Mouse (Mus musculus): ENCODE measurements around the gene Gbx2. TPM values are rescaled to one million over a fixed set of nuclear protein-coding genes. Genes with fewer than 3 reads are reported as not detected.
A peak's percentile ranks its signal among the peaks of the same experiment; 100 is the strongest.

The Gbx2 gene
- polyA plus RNA-seq, 1 experiment: not detected

GRCm38 (mm10) chr1:89930551-89930950, 428 bp downstream of the Gbx2 start:
- Histone ChIP-seq H3K4me1 (ENCODE audit: control insufficient read depth, insufficient read depth, low read length) (peaks cover 13% of the 10 kb centered on the region), H3K27ac (ENCODE audit: insufficient read depth, low read depth, low read length) (no peak overlapping the region), H3K4me3 (ENCODE audit: insufficient read depth, low read depth, low read length) (peak overlapping the region; percentile 0; the same call in 1 of the 2 replicates)
- under 1% methylated on average over 45 of the region's 45 CpGs for whole genome bisulfite sequencing
- no peak for TF ChIP-seq POLR2A (IDR thresholded peaks at IDR 0.05; ENCODE audit: insufficient read depth, low read depth, low read length)
- no peak for TF ChIP-seq CTCF (IDR thresholded peaks at IDR 0.05; ENCODE audit: insufficient read depth, low read depth, low read length)

DNA sequence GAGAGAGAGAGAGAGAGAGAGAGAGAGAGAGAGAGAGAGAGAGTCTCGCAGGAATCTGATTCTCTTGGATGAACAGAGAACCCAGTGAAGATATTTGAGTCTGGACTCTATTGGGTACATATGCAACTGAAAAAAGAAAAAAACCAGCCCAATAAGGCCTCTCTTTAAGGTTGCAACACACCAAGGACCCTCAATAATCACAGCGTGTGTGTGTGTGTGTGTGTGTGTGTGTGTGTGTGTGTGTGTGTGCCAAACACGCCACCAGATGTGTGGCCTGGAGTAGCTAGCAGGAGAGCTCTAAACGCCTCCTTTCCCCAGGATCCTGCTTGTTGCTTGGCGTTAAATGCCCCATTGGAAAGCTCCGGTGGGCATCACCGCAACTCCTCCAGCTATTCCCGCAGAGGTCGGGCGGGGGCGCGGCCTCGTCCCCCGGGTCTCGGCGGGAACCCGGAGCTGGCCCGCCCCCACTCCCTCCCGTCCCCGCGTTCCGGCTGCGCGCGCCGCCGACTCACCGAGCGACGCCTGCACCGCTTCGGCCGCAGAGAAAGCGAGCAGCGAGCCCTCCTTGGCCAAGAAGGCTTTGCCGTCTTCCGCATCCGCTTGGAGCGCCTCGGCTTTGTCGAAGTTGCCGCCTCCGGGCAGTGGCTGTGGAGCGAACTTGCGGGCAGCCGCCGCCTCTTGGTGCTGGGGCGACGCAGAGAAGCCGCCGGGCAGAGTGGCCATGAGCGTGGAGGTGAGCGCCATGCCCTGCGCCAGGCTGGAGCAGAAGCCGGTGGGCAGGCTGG, 1.1 kb downstream of the Gbx2 start:
- Histone ChIP-seq H3K4me1 (ENCODE audit: control insufficient read depth, insufficient read depth, low read length) (peaks cover 13% of the 10 kb centered on the region), H3K27ac (ENCODE audit: insufficient read depth, low read depth, low read length) (no peak overlapping the region), H3K4me3 (ENCODE audit: insufficient read depth, low read depth, low read length) (no peak overlapping the region)
- TF ChIP-seq CTCF (IDR thresholded peaks at IDR 0.05; ENCODE audit: insufficient read depth, low read depth, low read length): no peak
- no peak for TF ChIP-seq POLR2A (IDR thresholded peaks at IDR 0.05; ENCODE audit: insufficient read depth, low read depth, low read length)
- under 1% methylated on average over 55 of the region's 55 CpGs for WGBS

GRCm38 (mm10) chr1:89929181-89929580, 1.8 kb downstream of the Gbx2 start:
- 8% methylated on average over 6 of the region's 6 CpGs for WGBS
- Histone ChIP-seq H3K27ac (ENCODE audit: insufficient read depth, low read depth, low read length) (no peak overlapping the region), H3K4me1 (ENCODE audit: control insufficient read depth, insufficient read depth, low read length) (peaks cover 13% of the 10 kb centered on the region), H3K4me3 (ENCODE audit: insufficient read depth, low read depth, low read length) (no peak overlapping the region)
- TF ChIP-seq CTCF (IDR thresholded peaks at IDR 0.05; ENCODE audit: insufficient read depth, low read depth, low read length) (no peak), POLR2A (IDR thresholded peaks at IDR 0.05; ENCODE audit: insufficient read depth, low read depth, low read length) (no peak)

GRCm38 (mm10) chr1:89928676-89929075, 2.3 kb downstream of the Gbx2 start:
- peaks cover 13% of the 10 kb centered on the region for H3K4me1 ChIP-seq (ENCODE audit: control insufficient read depth, insufficient read depth, low read length)
- TF ChIP-seq CTCF (IDR thresholded peaks at IDR 0.05; ENCODE audit: insufficient read depth, low read depth, low read length): no peak
- TF ChIP-seq POLR2A (IDR thresholded peaks at IDR 0.05; ENCODE audit: insufficient read depth, low read depth, low read length): no peak
- 8% methylated on average over 25 of the region's 25 CpGs for WGBS
- no peak overlapping the region for H3K27ac ChIP-seq (ENCODE audit: insufficient read depth, low read depth, low read length)
- H3K4me3 ChIP-seq (ENCODE audit: insufficient read depth, low read depth, low read length): no peak overlapping the region

DNA sequence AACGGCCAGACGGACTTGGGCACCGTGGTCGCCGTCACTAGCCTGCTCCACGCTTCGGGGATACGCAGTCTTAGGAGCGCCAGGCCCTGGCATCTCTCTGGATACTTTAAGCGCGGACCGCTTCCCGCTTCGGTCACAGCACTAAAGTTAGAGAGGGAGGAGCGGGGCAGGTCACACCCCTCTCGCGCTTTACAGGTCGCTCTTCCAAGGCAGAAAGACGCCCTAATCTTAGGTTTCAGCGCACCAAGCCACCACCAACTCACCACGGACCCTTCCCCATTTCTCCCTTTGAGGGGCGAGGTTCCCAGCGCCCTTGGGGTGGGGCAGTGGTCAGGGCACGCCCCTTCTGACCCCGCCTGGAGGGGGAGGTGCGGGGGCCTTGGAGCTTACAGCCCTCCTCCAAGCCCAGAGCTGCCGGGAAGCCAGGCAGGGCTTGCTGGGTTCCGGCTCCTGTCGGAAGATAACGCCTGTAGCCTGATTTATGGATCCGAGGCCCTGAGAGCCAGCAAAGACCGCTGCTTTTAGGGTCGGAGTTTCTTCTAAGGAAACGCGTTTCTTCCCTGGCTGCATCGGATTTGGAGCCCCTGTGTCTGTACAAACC, 3.8 kb downstream of the Gbx2 start:
- WGBS: 4% methylated on average over 36 of the region's 36 CpGs
- Histone ChIP-seq H3K27ac (ENCODE audit: insufficient read depth, low read depth, low read length) (no peak overlapping the region), H3K4me1 (ENCODE audit: control insufficient read depth, insufficient read depth, low read length) (peaks cover 13% of the 10 kb centered on the region), H3K4me3 (ENCODE audit: insufficient read depth, low read depth, low read length) (no peak overlapping the region)
- no peak for TF ChIP-seq CTCF (IDR thresholded peaks at IDR 0.05; ENCODE audit: insufficient read depth, low read depth, low read length)
- no peak for TF ChIP-seq POLR2A (IDR thresholded peaks at IDR 0.05; ENCODE audit: insufficient read depth, low read depth, low read length)

DNA sequence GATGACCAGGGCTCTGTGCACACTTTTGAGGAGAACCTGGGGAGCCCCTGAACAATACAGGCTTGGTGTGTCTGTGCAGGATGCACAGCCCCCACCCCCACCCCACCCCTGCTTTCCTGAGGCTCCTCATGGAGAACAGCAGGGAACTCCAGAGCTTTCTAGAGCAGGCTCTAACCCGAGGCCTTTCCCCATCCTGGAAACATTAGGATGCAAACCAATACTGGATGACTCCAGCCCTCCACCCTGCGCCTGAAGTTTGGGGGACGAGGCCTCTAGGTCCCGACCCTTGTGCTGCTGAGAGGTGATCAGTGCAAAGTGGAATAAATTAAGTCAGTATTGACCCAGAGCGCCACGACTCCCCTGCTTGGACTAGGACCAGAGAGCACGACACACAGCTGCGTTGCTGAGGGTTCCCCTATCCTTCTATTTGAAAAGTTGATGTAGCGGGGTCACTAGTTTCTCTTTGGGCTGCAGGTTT, 4.4 kb downstream of the Gbx2 start:
- Histone ChIP-seq H3K4me3 (ENCODE audit: insufficient read depth, low read depth, low read length) (no peak overlapping the region), H3K27ac (ENCODE audit: insufficient read depth, low read depth, low read length) (no peak overlapping the region), H3K4me1 (ENCODE audit: control insufficient read depth, insufficient read depth, low read length) (peaks cover 13% of the 10 kb centered on the region)
- WGBS: 9% methylated on average over 9 of the region's 9 CpGs
- TF ChIP-seq POLR2A (IDR thresholded peaks at IDR 0.05; ENCODE audit: insufficient read depth, low read depth, low read length): no peak
- TF ChIP-seq CTCF (IDR thresholded peaks at IDR 0.05; ENCODE audit: insufficient read depth, low read depth, low read length): no peak

DNA sequence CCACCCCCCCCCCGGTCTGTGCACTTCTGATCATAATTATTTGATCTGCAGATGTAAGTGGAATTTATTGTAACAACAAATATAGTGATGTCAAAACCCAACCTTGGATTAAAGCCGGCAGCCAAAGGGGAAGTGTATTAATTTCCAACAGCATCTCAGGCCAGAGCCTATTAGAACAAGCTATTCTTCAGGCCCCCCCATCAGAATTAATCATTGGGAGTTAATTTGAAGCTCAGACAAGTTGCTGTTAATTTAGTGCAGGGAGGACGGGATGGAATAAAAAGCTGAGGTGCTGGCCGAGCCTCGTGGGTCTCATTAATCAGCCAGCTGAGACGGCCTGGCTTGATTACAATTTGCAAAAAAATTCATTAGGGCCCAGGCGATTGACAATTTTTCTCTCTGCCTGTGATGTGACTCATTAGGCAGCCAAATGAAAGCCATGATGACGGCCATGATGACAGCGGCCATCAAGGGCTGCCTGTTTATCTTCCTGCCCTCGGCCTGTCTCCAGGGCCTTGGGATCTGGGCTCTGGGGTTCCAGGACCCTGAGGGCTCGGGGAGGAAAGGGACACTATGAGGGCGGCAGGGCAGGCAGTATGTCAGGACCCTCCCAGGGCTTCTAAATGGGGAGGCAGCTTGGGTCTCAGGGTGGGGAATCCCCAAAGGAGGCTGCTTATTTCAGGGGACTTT, 5.3 kb downstream of the Gbx2 start:
- no peak for TF ChIP-seq CTCF (IDR thresholded peaks at IDR 0.05; ENCODE audit: insufficient read depth, low read depth, low read length)
- no peak for TF ChIP-seq POLR2A (IDR thresholded peaks at IDR 0.05; ENCODE audit: insufficient read depth, low read depth, low read length)
- WGBS: 31% methylated on average over 12 of the region's 12 CpGs
- Histone ChIP-seq H3K4me3 (ENCODE audit: insufficient read depth, low read depth, low read length) (no peak overlapping the region), H3K27ac (ENCODE audit: insufficient read depth, low read depth, low read length) (no peak overlapping the region), H3K4me1 (ENCODE audit: control insufficient read depth, insufficient read depth, low read length) (peaks cover 6% of the 10 kb centered on the region)

GRCm38 (mm10) chr1:89923642-89924020, 7.3 kb downstream of the Gbx2 start:
- WGBS: 7% methylated on average over 14 of the region's 14 CpGs
- H3K4me3 ChIP-seq (ENCODE audit: insufficient read depth, low read depth, low read length): no peak overlapping the region
- no peak overlapping the region for H3K27ac ChIP-seq (ENCODE audit: insufficient read depth, low read depth, low read length)
- TF ChIP-seq CTCF (IDR thresholded peaks at IDR 0.05; ENCODE audit: insufficient read depth, low read depth, low read length) (no peak), POLR2A (IDR thresholded peaks at IDR 0.05; ENCODE audit: insufficient read depth, low read depth, low read length) (no peak)
- H3K4me1 ChIP-seq (ENCODE audit: control insufficient read depth, insufficient read depth, low read length): no peaks in the 10 kb centered on the region; the same call in none of the 2 replicates
